Mouse (Mus musculus): ENCODE data around the gene Guca1b.

- TF ChIP-seq CTCF (IDR thresholded peaks at IDR 0.05; ENCODE audit: low read depth) = no peak
- no peak for TF ChIP-seq EP300 (IDR thresholded peaks at IDR 0.05; ENCODE audit: low read depth)
Measured at GRCm38 (mm10) chr17:47407717-47408557, 22.7 kb downstream of the Guca1b start.

Data from heart, postnatal 0 days (tissue).